Mouse (Mus musculus): ENCODE measurements around the gene Hyal2. TPM values are rescaled to one million over a fixed set of nuclear protein-coding genes. Genes with fewer than 3 reads are reported as not detected.

Gene Hyal2
- polyA plus RNA-seq, 1 experiment from 2014 or later = 127 TPM

GRCm38 (mm10) chr9:107547026-107547425, 20.7 kb upstream of the Hyal2 start, which contains the start of gene Zmynd10:
Zmynd10 (plus strand) TSS chr9:107547298.
- ATAC-seq (ENCODE audit: insufficient number of reproducible peaks, insufficient read depth, low FRiP score, low TSS enrichment, low read depth) = peak; percentile 70; the same call in 1 of the 2 replicates
- WGBS = 2% methylated on average over 20 of the region's 20 CpGs
- H3K4me3 ChIP-seq (replicated peaks) = peak within 1 kb of the TSS; percentile 22

GRCm38 (mm10) chr9:107547957-107548356, 19.8 kb upstream of the Hyal2 start:
- peaks cover 53% of the 10 kb centered on the region for H3K4me1 ChIP-seq (replicated peaks)
- no peak overlapping the region for H3K9ac ChIP-seq (replicated peaks)
- peaks cover 24% of the 10 kb centered on the region for H3K36me3 ChIP-seq
- H3K9me3 ChIP-seq = no peaks in the 10 kb centered on the region
- ATAC-seq (ENCODE audit: insufficient number of reproducible peaks, insufficient read depth, low FRiP score, low TSS enrichment, low read depth) = no peak
- no peak overlapping the region for H3K4me3 ChIP-seq (replicated peaks)
- no peak overlapping the region; the same call in 1 of the 2 replicates for H3K27ac ChIP-seq
- no peak overlapping the region for H3K4me2 ChIP-seq
- H3K27me3 ChIP-seq = peaks cover 13% of the 10 kb centered on the region; the same call in 1 of the 2 replicates
- 77% methylated on average over 5 of the region's 5 CpGs for WGBS

More at GRCm38 (mm10) chr9:107547026-107547425, 20.7 kb upstream of the Hyal2 start, which contains the start of gene Zmynd10:
- Histone ChIP-seq H3K9ac (replicated peaks) (peak within 1 kb of the TSS; percentile 9; the same call in 1 of the 2 replicates), H3K4me1 (replicated peaks) (peaks cover 50% of the 10 kb centered on the region), H3K27ac (peak within 1 kb of the TSS; percentile 79), H3K36me3 (peaks cover 24% of the 10 kb centered on the region), H3K9me3 (no peaks in the 10 kb centered on the region), H3K27me3 (peaks cover 13% of the 10 kb centered on the region; the same call in 1 of the 2 replicates), H3K4me2 (peak within 1 kb of the TSS; percentile 55)

- Histone ChIP-seq H3K4me3 (replicated peaks) (no peak overlapping the region), H3K36me3 (peaks cover 17% of the 10 kb centered on the region), H3K27me3 (peaks cover 13% of the 10 kb centered on the region; the same call in 1 of the 2 replicates), H3K27ac (no peak overlapping the region), H3K4me1 (replicated peaks) (peaks cover 58% of the 10 kb centered on the region), H3K9ac (replicated peaks) (no peak overlapping the region), H3K4me2 (no peak overlapping the region), H3K9me3 (no peaks in the 10 kb centered on the region)
- WGBS = 90% methylated on average over 10 of the region's 10 CpGs
- no peak for ATAC-seq (ENCODE audit: insufficient number of reproducible peaks, insufficient read depth, low FRiP score, low TSS enrichment, low read depth)
Measured at GRCm38 (mm10) chr9:107548820-107549219, 18.9 kb upstream of the Hyal2 start.

- Histone ChIP-seq H3K36me3 (peaks cover 10% of the 10 kb centered on the region), H3K4me2 (0 out of 2 replicates have a peak overlapping the region, but pooled peaks have one; percentile 89), H3K4me3 (replicated peaks) (no peak overlapping the region), H3K4me1 (replicated peaks) (peaks cover 61% of the 10 kb centered on the region), H3K9me3 (no peaks in the 10 kb centered on the region), H3K9ac (replicated peaks) (no peak overlapping the region), H3K27ac (no peak overlapping the region), H3K27me3 (peaks cover 13% of the 10 kb centered on the region; the same call in 1 of the 2 replicates)
- ATAC-seq (ENCODE audit: insufficient number of reproducible peaks, insufficient read depth, low FRiP score, low TSS enrichment, low read depth) = no peak
- WGBS = 82% methylated on average over 20 of the region's 20 CpGs
Measured at GRCm38 (mm10) chr9:107549297-107550074, 18.3 kb upstream of the Hyal2 start.

- Histone ChIP-seq H3K9me3 (no peaks in the 10 kb centered on the region), H3K9ac (replicated peaks) (peak overlapping the region; percentile 83; the same call in 1 of the 2 replicates), H3K36me3 (no peaks in the 10 kb centered on the region), H3K4me3 (replicated peaks) (peak overlapping the region; percentile 75), H3K27me3 (peaks cover 13% of the 10 kb centered on the region; the same call in 1 of the 2 replicates), H3K4me2 (peak overlapping the region; percentile 89), H3K4me1 (replicated peaks) (peaks cover 65% of the 10 kb centered on the region), H3K27ac (peak overlapping the region; percentile 87)
- no peak for ATAC-seq (ENCODE audit: insufficient number of reproducible peaks, insufficient read depth, low FRiP score, low TSS enrichment, low read depth)
- WGBS = 30% methylated on average over 23 of the region's 23 CpGs
Measured at GRCm38 (mm10) chr9:107550491-107551116, 17.1 kb upstream of the Hyal2 start.

GRCm38 (mm10) chr9:107551117-107551889, 16.4 kb upstream of the Hyal2 start, which contains the start of gene Rassf1:
Rassf1 (plus strand) TSS chr9:107551555.
- H3K4me1 ChIP-seq (replicated peaks) = peaks cover 65% of the 10 kb centered on the region
- ATAC-seq (ENCODE audit: insufficient number of reproducible peaks, insufficient read depth, low FRiP score, low TSS enrichment, low read depth) = 0 out of 2 replicates have a peak, but pooled peaks have one; percentile 3
- H3K4me2 ChIP-seq = peak within 1 kb of the TSS; percentile 89
- peak within 1 kb of the TSS; percentile 83 for H3K9ac ChIP-seq (replicated peaks)
- peaks cover 13% of the 10 kb centered on the region; the same call in 1 of the 2 replicates for H3K27me3 ChIP-seq
- no peaks in the 10 kb centered on the region for H3K9me3 ChIP-seq
- peak within 1 kb of the TSS; percentile 75 for H3K4me3 ChIP-seq (replicated peaks)
- under 1% methylated on average over 63 of the region's 63 CpGs for WGBS
- peak within 1 kb of the TSS; percentile 87 for H3K27ac ChIP-seq
- H3K36me3 ChIP-seq = peaks cover under 1% of the 10 kb centered on the region; the same call in 1 of the 2 replicates

- peaks cover 65% of the 10 kb centered on the region for H3K4me1 ChIP-seq (replicated peaks)
- H3K27me3 ChIP-seq = peaks cover 13% of the 10 kb centered on the region; the same call in 1 of the 2 replicates
- H3K4me3 ChIP-seq (replicated peaks) = peak overlapping the region; percentile 75
- WGBS = 6% methylated on average over 8 of the region's 8 CpGs
- no peaks in the 10 kb centered on the region for H3K9me3 ChIP-seq
- peak overlapping the region; percentile 83 for H3K9ac ChIP-seq (replicated peaks)
- ATAC-seq (ENCODE audit: insufficient number of reproducible peaks, insufficient read depth, low FRiP score, low TSS enrichment, low read depth) = no peak
- peak overlapping the region; percentile 87 for H3K27ac ChIP-seq
- H3K36me3 ChIP-seq = peaks cover 7% of the 10 kb centered on the region
- peak overlapping the region; percentile 89 for H3K4me2 ChIP-seq
Measured at GRCm38 (mm10) chr9:107551890-107552355, 15.8 kb upstream of the Hyal2 start.

GRCm38 (mm10) chr9:107552690-107553393, 14.9 kb upstream of the Hyal2 start:
- H3K27ac ChIP-seq = peak overlapping the region; percentile 95; the same call in 1 of the 2 replicates
- no peak overlapping the region for H3K9ac ChIP-seq (replicated peaks)
- H3K36me3 ChIP-seq = peaks cover 16% of the 10 kb centered on the region
- WGBS = 82% methylated on average over 5 of the region's 5 CpGs
- peak overlapping the region; percentile 75 for H3K4me3 ChIP-seq (replicated peaks)
- ATAC-seq (ENCODE audit: insufficient number of reproducible peaks, insufficient read depth, low FRiP score, low TSS enrichment, low read depth) = no peak
- peaks cover 56% of the 10 kb centered on the region for H3K4me1 ChIP-seq (replicated peaks)
- H3K9me3 ChIP-seq = no peaks in the 10 kb centered on the region
- peak overlapping the region; percentile 89 for H3K4me2 ChIP-seq
- peaks cover 13% of the 10 kb centered on the region; the same call in 1 of the 2 replicates for H3K27me3 ChIP-seq

- H3K27me3 ChIP-seq = peaks cover 13% of the 10 kb centered on the region; the same call in 1 of the 2 replicates
- H3K36me3 ChIP-seq = peaks cover 25% of the 10 kb centered on the region
- H3K4me2 ChIP-seq = peak overlapping the region; percentile 89
- no peaks in the 10 kb centered on the region for H3K9me3 ChIP-seq
- peak; percentile 12; the same call in 1 of the 2 replicates for ATAC-seq (ENCODE audit: insufficient number of reproducible peaks, insufficient read depth, low FRiP score, low TSS enrichment, low read depth)
- peaks cover 55% of the 10 kb centered on the region for H3K4me1 ChIP-seq (replicated peaks)
- peak overlapping the region; percentile 95 for H3K27ac ChIP-seq
- 4% methylated on average over 37 of the region's 37 CpGs for WGBS
- H3K9ac ChIP-seq (replicated peaks) = peak overlapping the region; percentile 56
- peak overlapping the region; percentile 75 for H3K4me3 ChIP-seq (replicated peaks)
Measured at GRCm38 (mm10) chr9:107553541-107554318, 14.0 kb upstream of the Hyal2 start.

Data from limb, embryonic 12.5 days (tissue).